Mouse (Mus musculus) R1 (cell line): ENCODE measurements around the gene Lrit2.

ENCODE experiments used
- DNase-seq: peaks from one replicate; pipeline ENCODE4 v3.0.0-alpha.2; 2018; ENCODE audit warnings: low read depth, low spot score

Gene Lrit2

DNA sequence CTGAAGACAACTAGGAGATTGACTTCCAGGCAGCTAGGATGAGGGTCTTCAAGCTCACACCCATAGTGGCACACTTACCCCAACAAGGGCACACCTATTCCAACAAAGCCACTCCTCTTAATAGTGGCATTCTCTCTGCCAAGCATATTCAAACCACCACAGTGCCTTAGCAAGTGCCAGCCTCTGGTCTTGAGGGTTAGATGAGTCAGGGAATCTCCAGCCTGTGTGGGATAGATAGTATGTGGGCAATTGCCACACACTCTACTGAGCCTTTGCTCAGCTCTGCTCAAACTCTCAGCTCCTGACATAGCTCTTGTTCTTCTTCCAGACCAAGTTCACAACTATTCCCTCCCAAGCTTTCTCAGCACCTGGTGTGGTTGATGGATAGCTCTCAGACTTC, 43.6 kb downstream of the Lrit2 start:
- no peak for DNase-seq

- no peak for DNase-seq
These were observed 45.2 kb downstream of the Lrit2 start for GRCm38 (mm10) chr14:37112931-37113330.

DNA sequence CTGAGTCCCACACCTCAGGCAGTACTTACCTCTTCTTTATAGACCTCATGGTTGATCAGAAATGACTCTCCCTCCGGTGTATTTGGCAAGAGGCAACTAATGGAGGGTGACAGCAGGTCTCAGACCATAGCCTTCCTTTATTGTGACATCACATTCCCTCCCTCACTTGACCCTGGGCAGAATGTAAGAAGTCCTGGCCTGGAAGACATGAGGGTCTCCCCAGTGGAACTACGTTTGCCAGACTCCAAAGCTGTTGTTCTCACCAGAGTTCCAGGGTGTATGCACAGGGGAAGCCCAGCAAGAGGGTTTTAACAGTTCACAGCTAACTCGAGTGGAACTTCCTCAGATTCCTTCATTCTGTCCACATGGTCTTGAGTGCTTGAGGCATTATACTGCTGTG, 46.2 kb downstream of the Lrit2 start, which contains the start of gene 2610528A11Rik:
Gene 2610528A11Rik (minus strand): TSS at position 101 of the 400 bp plus-strand sequence.
- no peak for DNase-seq

- DNase-seq, result no peak
These were observed 51.5 kb downstream of the Lrit2 start for GRCm38 (mm10) chr14:37119233-37119632.
